Mouse (Mus musculus): ENCODE measurements around the gene Hs6st3. TPM values are rescaled to one million over a fixed set of nuclear protein-coding genes. Genes with fewer than 3 reads are reported as not detected.
A peak's percentile ranks its signal among the peaks of the same experiment; 100 is the strongest.

Gene Hs6st3
- total and polyA plus RNA-seq, 2 experiments from 2014 or later = 1.8 to 36.6 TPM

GRCm38 (mm10) chr14:119409334-119410050, 271.4 kb downstream of the Hs6st3 start:
- 71% methylated on average over 11 of the region's 11 CpGs for WGBS
- Histone ChIP-seq H3K36me3 (ENCODE audit: insufficient read depth, low read length) (no peaks in the 10 kb centered on the region), H3K27me3 (ENCODE audit: insufficient read depth, low read length) (no peaks in the 10 kb centered on the region), H3K9me3 (ENCODE audit: low read length) (no peaks in the 10 kb centered on the region), H3K27ac (ENCODE audit: low read depth, low read length) (no peak overlapping the region), H3K4me2 (ENCODE audit: low read depth, low read length, poor library complexity, severe bottlenecking) (no peak overlapping the region), H3K9ac (replicated peaks; ENCODE audit: low read length, poor library complexity, severe bottlenecking) (no peak overlapping the region), H3K4me3 (ENCODE audit: low read depth, low read length) (no peak overlapping the region), H3K4me1 (ENCODE audit: insufficient read depth, low read length) (no peaks in the 10 kb centered on the region)
- DNase-seq (ENCODE audit: low spot score) (no peak), ATAC-seq (ENCODE audit: low FRiP score) (no peak)
- TF ChIP-seq CTCF (IDR thresholded peaks at IDR 0.05) = no peak

GRCm38 (mm10) chr14:119422894-119423293, 284.8 kb downstream of the Hs6st3 start:
- Histone ChIP-seq H3K36me3 (ENCODE audit: insufficient read depth, low read length) (no peaks in the 10 kb centered on the region), H3K9me3 (ENCODE audit: low read length) (no peaks in the 10 kb centered on the region), H3K4me3 (ENCODE audit: low read depth, low read length) (no peak overlapping the region), H3K27ac (ENCODE audit: low read depth, low read length) (no peak overlapping the region), H3K27me3 (ENCODE audit: insufficient read depth, low read length) (no peaks in the 10 kb centered on the region), H3K4me2 (ENCODE audit: low read depth, low read length, poor library complexity, severe bottlenecking) (no peak overlapping the region), H3K4me1 (ENCODE audit: insufficient read depth, low read length) (no peaks in the 10 kb centered on the region), H3K9ac (replicated peaks; ENCODE audit: low read length, poor library complexity, severe bottlenecking) (no peak overlapping the region)
- TF ChIP-seq CTCF (IDR thresholded peaks at IDR 0.05) = no peak
- DNase-seq (ENCODE audit: low spot score) (no peak), ATAC-seq (ENCODE audit: low FRiP score) (no peak)
- 85% methylated on average over 5 of the region's 5 CpGs for WGBS

- 0 out of 2 replicates have a peak, but pooled peaks have one; percentile 7 for TF ChIP-seq CTCF (IDR thresholded peaks at IDR 0.05)
- Histone ChIP-seq H3K9ac (replicated peaks; ENCODE audit: low read length, poor library complexity, severe bottlenecking) (no peak overlapping the region), H3K27me3 (ENCODE audit: insufficient read depth, low read length) (no peaks in the 10 kb centered on the region), H3K4me1 (ENCODE audit: insufficient read depth, low read length) (no peaks in the 10 kb centered on the region), H3K36me3 (ENCODE audit: insufficient read depth, low read length) (no peaks in the 10 kb centered on the region), H3K27ac (ENCODE audit: low read depth, low read length) (no peak overlapping the region), H3K9me3 (ENCODE audit: low read length) (no peaks in the 10 kb centered on the region), H3K4me2 (ENCODE audit: low read depth, low read length, poor library complexity, severe bottlenecking) (no peak overlapping the region), H3K4me3 (ENCODE audit: low read depth, low read length) (no peak overlapping the region)
- 8% methylated on average over 4 of the region's 4 CpGs for WGBS
- ATAC-seq (ENCODE audit: low FRiP score) (no peak), DNase-seq (ENCODE audit: low spot score) (no peak)
Measured at GRCm38 (mm10) chr14:119450471-119450870, 312.3 kb downstream of the Hs6st3 start.

GRCm38 (mm10) chr14:119451594-119451993, 313.5 kb downstream of the Hs6st3 start:
- DNase-seq (ENCODE audit: low spot score) (no peak), ATAC-seq (ENCODE audit: low FRiP score) (no peak)
- Histone ChIP-seq H3K4me3 (ENCODE audit: low read depth, low read length) (no peak overlapping the region), H3K36me3 (ENCODE audit: insufficient read depth, low read length) (no peaks in the 10 kb centered on the region), H3K4me1 (ENCODE audit: insufficient read depth, low read length) (no peaks in the 10 kb centered on the region), H3K27me3 (ENCODE audit: insufficient read depth, low read length) (no peaks in the 10 kb centered on the region), H3K9ac (replicated peaks; ENCODE audit: low read length, poor library complexity, severe bottlenecking) (no peak overlapping the region), H3K9me3 (ENCODE audit: low read length) (no peaks in the 10 kb centered on the region), H3K4me2 (ENCODE audit: low read depth, low read length, poor library complexity, severe bottlenecking) (no peak overlapping the region), H3K27ac (ENCODE audit: low read depth, low read length) (no peak overlapping the region)
- TF ChIP-seq CTCF (IDR thresholded peaks at IDR 0.05) = no peak

DNA sequence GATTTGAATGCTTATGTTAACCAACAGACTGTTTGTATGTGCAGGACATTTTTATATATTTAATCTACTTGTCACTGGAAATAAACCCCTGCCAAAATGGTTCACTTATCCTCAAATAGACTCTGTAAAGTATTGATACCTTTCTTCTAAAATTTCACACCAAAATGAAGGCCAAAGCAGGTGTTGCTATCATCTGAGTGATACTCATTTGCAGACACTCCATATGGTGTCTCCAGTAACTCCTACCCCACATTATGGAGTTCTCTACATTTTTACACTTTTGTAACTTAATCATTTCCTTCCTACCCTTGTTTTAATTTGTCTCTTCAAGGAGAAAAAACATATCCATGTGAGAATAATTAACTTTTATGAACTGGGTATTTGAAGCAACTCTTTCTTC, 314.2 kb downstream of the Hs6st3 start:
- Histone ChIP-seq H3K9me3 (ENCODE audit: low read length) (no peaks in the 10 kb centered on the region), H3K27ac (ENCODE audit: low read depth, low read length) (no peak overlapping the region), H3K27me3 (ENCODE audit: insufficient read depth, low read length) (no peaks in the 10 kb centered on the region), H3K36me3 (ENCODE audit: insufficient read depth, low read length) (no peaks in the 10 kb centered on the region), H3K4me2 (ENCODE audit: low read depth, low read length, poor library complexity, severe bottlenecking) (no peak overlapping the region), H3K9ac (replicated peaks; ENCODE audit: low read length, poor library complexity, severe bottlenecking) (no peak overlapping the region), H3K4me1 (ENCODE audit: insufficient read depth, low read length) (no peaks in the 10 kb centered on the region), H3K4me3 (ENCODE audit: low read depth, low read length) (no peak overlapping the region)
- TF ChIP-seq CTCF (IDR thresholded peaks at IDR 0.05) = no peak
- DNase-seq (ENCODE audit: low spot score) (no peak), ATAC-seq (ENCODE audit: low FRiP score) (no peak)

GRCm38 (mm10) chr14:119452797-119453196, 314.7 kb downstream of the Hs6st3 start:
- ATAC-seq (ENCODE audit: low FRiP score) (no peak), DNase-seq (ENCODE audit: low spot score) (no peak)
- Histone ChIP-seq H3K9me3 (ENCODE audit: low read length) (no peaks in the 10 kb centered on the region), H3K4me1 (ENCODE audit: insufficient read depth, low read length) (no peaks in the 10 kb centered on the region), H3K36me3 (ENCODE audit: insufficient read depth, low read length) (no peaks in the 10 kb centered on the region), H3K9ac (replicated peaks; ENCODE audit: low read length, poor library complexity, severe bottlenecking) (no peak overlapping the region), H3K27ac (ENCODE audit: low read depth, low read length) (no peak overlapping the region), H3K4me2 (ENCODE audit: low read depth, low read length, poor library complexity, severe bottlenecking) (no peak overlapping the region), H3K4me3 (ENCODE audit: low read depth, low read length) (no peak overlapping the region), H3K27me3 (ENCODE audit: insufficient read depth, low read length) (no peaks in the 10 kb centered on the region)
- TF ChIP-seq CTCF (IDR thresholded peaks at IDR 0.05) = no peak
- 36% methylated on average over 3 of the region's 3 CpGs for WGBS
